Mouse (Mus musculus): ENCODE results near the gene Ppp1r10.

DNA sequence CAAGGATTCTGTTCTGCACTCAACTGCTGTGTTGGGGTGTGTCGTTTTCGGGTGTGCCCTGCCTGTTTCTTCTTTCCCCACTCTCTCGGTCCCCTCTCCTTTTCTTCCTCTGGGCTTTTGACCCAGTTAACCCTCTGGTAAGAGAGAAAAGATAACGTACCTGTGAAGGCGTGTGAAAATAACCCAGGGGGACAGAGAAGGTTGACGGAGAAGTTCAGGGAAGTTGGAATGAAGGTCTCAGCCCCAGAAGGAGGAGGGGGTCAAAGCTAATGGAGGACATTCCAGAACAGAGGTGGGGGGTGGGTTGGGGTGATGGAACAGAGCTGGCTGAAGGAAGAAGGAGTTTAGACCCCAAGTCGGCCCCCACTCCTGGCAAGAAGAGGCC is 47.3 kb upstream of the Ppp1r10 start:
- TF ChIP-seq POLR2A (IDR thresholded peaks at IDR 0.05; ENCODE audit: extremely low read depth, insufficient read depth, low read length) (no peak), CTCF (IDR thresholded peaks at IDR 0.05; ENCODE audit: extremely low read depth, insufficient read depth, low read length) (no peak)
